Mouse (Mus musculus) thymus, postnatal 10 days (tissue): ENCODE results near the gene Acsl3.

Experiments used
- DNase-seq, 2 experiments: peaks; one replicate each; pipeline ENCODE4 v3.0.0; 2021; ENCODE audit warnings: low spot score in 2 of 2

The Acsl3 gene

DNA sequence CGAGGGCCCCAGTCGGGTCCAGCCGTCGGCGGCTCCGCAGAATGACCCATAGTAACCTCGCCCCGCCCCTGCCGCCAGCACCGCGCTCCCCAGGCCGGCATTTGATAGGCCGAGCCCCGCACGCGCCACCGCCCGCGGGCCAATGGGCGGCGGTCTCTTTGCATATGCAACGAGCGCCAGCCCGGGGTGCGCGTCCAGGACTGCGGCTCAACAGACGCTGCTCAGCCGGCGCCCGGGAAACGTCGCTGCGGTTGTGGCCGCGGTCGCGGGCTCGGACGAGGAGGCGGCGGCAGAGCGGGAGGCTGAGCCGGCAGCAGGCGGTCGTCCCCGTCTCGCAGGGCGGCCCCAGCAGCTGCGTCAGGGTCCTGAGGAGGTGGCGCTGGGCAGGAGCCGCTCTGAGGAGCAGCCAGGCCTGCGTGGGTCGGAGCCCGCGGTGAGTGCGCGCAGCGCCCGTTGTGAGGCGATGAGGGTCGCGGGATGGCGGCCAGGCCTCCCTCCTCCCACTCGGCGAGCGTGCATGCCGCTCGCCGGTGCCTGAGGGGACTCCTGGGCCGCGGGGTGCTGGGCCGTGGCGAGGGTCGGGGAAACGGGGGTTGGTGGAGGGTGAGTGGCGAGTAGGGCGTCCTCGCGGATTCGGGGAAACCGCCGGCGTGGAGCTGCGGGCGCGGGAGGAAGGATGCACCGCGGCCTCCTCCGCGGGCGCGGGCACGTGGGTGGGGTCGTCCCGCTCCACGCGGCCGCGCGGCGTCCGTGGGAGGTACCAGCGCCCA, at the start of gene Acsl3, which contains the start of gene Utp14b:
Acsl3 (plus strand) TSS at position 155 of the 770 bp plus-strand sequence.
Utp14b (plus strand) TSS at position 368 of the 770 bp plus-strand sequence.
- DNase-seq: peak; percentile 92

- no peak for DNase-seq
Observed at GRCm38 (mm10) chr1:78609134-78609907, 48.3 kb upstream of the Acsl3 start.

- DNase-seq: no peak
Observed at GRCm38 (mm10) chr1:78611039-78611438, 46.6 kb upstream of the Acsl3 start.

DNA sequence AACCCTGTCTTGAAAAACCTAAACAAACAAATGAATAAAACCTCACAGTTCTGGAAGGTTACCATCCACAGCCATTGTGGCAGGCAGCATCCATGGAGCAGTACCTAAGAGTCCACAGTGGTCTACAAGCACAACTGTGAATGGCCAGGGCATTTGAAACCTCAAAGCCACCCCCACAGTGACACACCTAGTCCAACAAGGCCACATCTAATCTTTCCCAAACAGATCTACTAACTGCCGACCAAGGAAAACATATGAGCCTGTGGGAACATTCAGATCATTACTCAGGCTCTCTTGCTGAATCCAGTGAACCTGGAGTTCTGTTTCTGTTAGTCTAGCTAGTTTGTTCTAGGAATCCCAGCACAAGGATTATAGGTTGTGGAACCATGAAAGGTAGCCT, 44.7 kb upstream of the Acsl3 start:
- DNase-seq: no peak

GRCm38 (mm10) chr1:78624352-78624751, 33.3 kb upstream of the Acsl3 start:
- DNase-seq: no peak

DNA sequence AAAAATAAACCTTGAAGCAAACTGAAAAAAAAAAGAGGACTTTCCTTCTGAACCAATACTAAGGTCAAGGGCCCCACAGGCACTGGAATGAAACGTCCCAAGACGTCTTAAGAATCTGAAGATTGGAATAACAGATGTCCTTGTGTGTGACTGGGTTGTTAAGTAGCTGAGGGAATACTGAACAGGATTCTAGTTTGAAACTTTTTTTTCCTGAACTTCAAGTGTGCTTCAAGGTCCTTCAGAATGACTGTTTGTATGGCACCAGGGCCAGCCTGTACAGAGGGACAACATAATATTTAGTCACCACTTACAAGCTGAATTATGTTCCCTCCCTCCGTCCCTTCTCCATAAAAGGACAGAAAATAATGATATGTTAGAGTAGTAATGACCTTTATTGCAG, 23.1 kb upstream of the Acsl3 start:
- no peak for DNase-seq

- DNase-seq: peak; percentile 25 to 27
Observed at GRCm38 (mm10) chr1:78640871-78641270, 16.8 kb upstream of the Acsl3 start.

DNA sequence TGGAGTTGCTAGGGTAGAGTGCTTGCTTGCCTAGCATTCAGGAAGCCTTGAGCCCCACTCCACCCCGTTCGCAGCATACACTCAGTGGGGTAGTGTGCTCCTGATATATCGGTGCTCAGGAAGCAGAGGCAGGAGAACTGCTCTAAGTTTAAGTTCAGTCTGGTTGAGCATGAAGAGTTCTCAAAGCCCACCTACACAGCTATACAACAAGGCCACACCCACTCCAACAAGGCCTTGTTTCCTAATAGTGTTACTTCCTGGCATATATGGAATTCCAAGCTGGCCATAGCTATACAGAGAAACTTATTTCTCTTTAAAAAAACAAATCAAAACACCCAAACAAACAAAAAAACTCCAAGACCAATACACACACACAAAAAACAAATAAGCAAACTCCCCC, 15.8 kb upstream of the Acsl3 start:
- no peak for DNase-seq

- DNase-seq: no peak
Observed at GRCm38 (mm10) chr1:78642197-78642596, 15.4 kb upstream of the Acsl3 start.

GRCm38 (mm10) chr1:78647317-78647885, 10.2 kb upstream of the Acsl3 start:
- DNase-seq: no peak

- no peak for DNase-seq
Observed at GRCm38 (mm10) chr1:78649269-78650061, 8.2 kb upstream of the Acsl3 start.

- no peak for DNase-seq
Observed at GRCm38 (mm10) chr1:78656472-78656871, 1.2 kb upstream of the Acsl3 start.

GRCm38 (mm10) chr1:78657021-78657629, 500 bp upstream of the Acsl3 start:
- no peak for DNase-seq

- DNase-seq: no peak
Observed at GRCm38 (mm10) chr1:78658441-78659269, 1.0 kb downstream of the Acsl3 start.

GRCm38 (mm10) chr1:78659270-78659823, 1.7 kb downstream of the Acsl3 start:
- DNase-seq: no peak

GRCm38 (mm10) chr1:78664326-78664725, 6.7 kb downstream of the Acsl3 start:
- no peak for DNase-seq

GRCm38 (mm10) chr1:78665954-78666499, 8.4 kb downstream of the Acsl3 start:
- DNase-seq: no peak

- DNase-seq: no peak
Observed at GRCm38 (mm10) chr1:78666585-78666984, 9.0 kb downstream of the Acsl3 start.

GRCm38 (mm10) chr1:78682291-78682690, 24.7 kb downstream of the Acsl3 start:
- no peak for DNase-seq

DNA sequence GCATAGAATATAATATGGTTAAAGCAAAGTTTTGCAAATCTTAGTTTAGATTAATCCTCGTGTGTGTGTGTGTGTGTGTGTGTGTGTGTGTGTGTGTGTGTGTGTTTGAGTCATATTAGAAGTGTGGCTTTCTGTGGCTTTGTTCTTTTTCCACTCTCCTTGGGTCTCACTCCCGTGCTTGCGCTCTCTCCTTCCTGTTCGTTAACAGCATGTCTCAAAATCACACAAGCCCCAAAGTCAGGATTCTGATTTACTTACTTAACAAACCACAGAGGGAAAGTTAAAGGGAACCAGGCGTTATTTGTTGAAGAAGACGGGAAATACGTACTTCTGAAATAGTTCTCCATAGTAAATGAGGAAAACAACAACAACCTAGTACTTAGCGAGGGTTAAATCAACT, 26.5 kb downstream of the Acsl3 start:
- DNase-seq: no peak
